Mouse (Mus musculus) liver, embryonic 15.5 days (tissue): ENCODE measurements around the gene Rtn1. TPM values are rescaled to one million over a fixed set of nuclear protein-coding genes. Genes with fewer than 3 reads are reported as not detected.

Experiments
- ATAC-seq: fragments of 200-750 bp; cut with Nextera tagmentation; 2 replicates; pipeline ENCODE4 v1.8.0; 2017; ENCODE audit warnings: moderate number of reproducible peaks, mild to moderate bottlenecking, moderate library complexity; ENCODE audit not compliant: insufficient read depth
- H3K27ac ChIP-seq: fragments of 300-500 bp; sonication (generic); replicated peaks from 2 replicates; pipeline ENCODE4 v1.5.1; 2015; ENCODE audit warnings: mild to moderate bottlenecking, inconsistent platforms
- H3K27me3 ChIP-seq: fragments of 300-500 bp; sonication (generic); 2 replicates; pipeline ENCODE4 v1.6.1; 2015; ENCODE audit warnings: mild to moderate bottlenecking, inconsistent platforms
- H3K36me3 ChIP-seq: fragments of 300-500 bp; sonication (generic); replicated peaks from 2 replicates; pipeline ENCODE4 v1.6.1; 2015; ENCODE audit warnings: moderate library complexity, mild to moderate bottlenecking, inconsistent platforms
- H3K4me1 ChIP-seq: fragments of 300-500 bp; sonication (generic); replicated peaks from 2 replicates; pipeline ENCODE4 v1.6.1; 2015; ENCODE audit warnings: inconsistent platforms
- H3K4me2 ChIP-seq: fragments of 300-500 bp; sonication (generic); 2 replicates; pipeline ENCODE4 v1.6.1; 2015; ENCODE audit warnings: moderate library complexity, mild to moderate bottlenecking, inconsistent platforms
- H3K4me3 ChIP-seq: fragments of 300-500 bp; sonication (generic); replicated peaks from 2 replicates; pipeline ENCODE4 v1.5.1; 2015; ENCODE audit warnings: mild to moderate bottlenecking, inconsistent platforms
- H3K9ac ChIP-seq: fragments of 300-500 bp; sonication (generic); 2 replicates; pipeline ENCODE4 v1.6.1; 2015; ENCODE audit warnings: moderate library complexity, mild to moderate bottlenecking, inconsistent platforms
- H3K9me3 ChIP-seq: fragments of 300-500 bp; sonication (generic); replicated peaks from 2 replicates; pipeline ENCODE4 v1.6.1; 2016; ENCODE audit warnings: inconsistent platforms
- WGBS: fragments of 180-500 bp; shearing (Covaris S2); methylation state at CpG from one replicate; pipeline ENCODE4 v1.1.7; 2015; ENCODE audit warnings: mixed read lengths; ENCODE audit not compliant: insufficient replicate concordance; 5-methylcytosine and 5-hydroxymethylcytosine counted together
- polyA plus RNA-seq: library from polyadenylated mRNA; unstranded; fragments of >200 nt; fragmentation: Nextera tagmentation; extraction: Ambion mirVana; gene quantifications from 2 replicates; pipeline ENCODE4 v1.2.1, GENCODE M21; 2015

Rtn1 gene
- polyA plus RNA-seq, result 2.0 TPM in 2 replicates

- H3K4me1 ChIP-seq, result peaks cover 7% of the 10 kb centered on the region; the same call in 1 of the 2 replicates
- WGBS, result 33% methylated on average over 6 of the region's 6 CpGs
- H3K4me3 ChIP-seq, result peak within 1 kb of the TSS; percentile 46
- peaks cover 35% of the 10 kb centered on the region for H3K27me3 ChIP-seq
- no peak within 1 kb of the TSS for H3K27ac ChIP-seq
- no peak within 1 kb of the TSS for H3K9ac ChIP-seq
- no peaks in the 10 kb centered on the region for H3K36me3 ChIP-seq
- ATAC-seq, result no peak
- peak within 1 kb of the TSS; percentile 59 for H3K4me2 ChIP-seq
- no peaks in the 10 kb centered on the region for H3K9me3 ChIP-seq
Observed at GRCm38 (mm10) chr12:72408954-72409353, at the start of gene Rtn1. Gene Rtn1, minus strand, starts transcription at chr12:72409054.

- 69% methylated on average over 17 of the region's 17 CpGs for WGBS
- Histone ChIP-seq H3K9ac (no peak overlapping the region), H3K4me1 (no peaks in the 10 kb centered on the region)
Observed at GRCm38 (mm10) chr12:72453941-72454340, 45.1 kb upstream of the Rtn1 start.

GRCm38 (mm10) chr12:72441839-72442576, 33.2 kb upstream of the Rtn1 start, which contains the start of gene Lrrc9:
Gene Lrrc9, plus strand, starts transcription at chr12:72441866.
- ATAC-seq, result peak; percentile 91
- H3K4me2 ChIP-seq, result peak within 1 kb of the TSS; percentile 65
- H3K27ac ChIP-seq, result no peak within 1 kb of the TSS
- H3K27me3 ChIP-seq, result no peaks in the 10 kb centered on the region
- H3K4me3 ChIP-seq, result peak within 1 kb of the TSS; percentile 36
- H3K36me3 ChIP-seq, result no peaks in the 10 kb centered on the region
- WGBS, result 1% methylated on average over 31 of the region's 31 CpGs
- no peaks in the 10 kb centered on the region for H3K4me1 ChIP-seq
- H3K9ac ChIP-seq, result no peak within 1 kb of the TSS
- no peaks in the 10 kb centered on the region for H3K9me3 ChIP-seq

More at GRCm38 (mm10) chr12:72453941-72454340, 45.1 kb upstream of the Rtn1 start:
- Histone ChIP-seq H3K9me3 (no peaks in the 10 kb centered on the region), H3K36me3 (no peaks in the 10 kb centered on the region), H3K27me3 (no peaks in the 10 kb centered on the region), H3K4me3 (no peak overlapping the region), H3K27ac (no peak overlapping the region), H3K4me2 (no peak overlapping the region)
- no peak for ATAC-seq

GRCm38 (mm10) chr12:72438961-72439480, 30.2 kb upstream of the Rtn1 start:
- H3K27me3 ChIP-seq, result no peaks in the 10 kb centered on the region
- no peak overlapping the region for H3K4me3 ChIP-seq
- WGBS, result 65% methylated on average over 6 of the region's 6 CpGs

GRCm38 (mm10) chr12:72437676-72438341, 29.0 kb upstream of the Rtn1 start:
- H3K4me1 ChIP-seq, result no peaks in the 10 kb centered on the region
- WGBS, result 63% methylated on average over 10 of the region's 10 CpGs
- no peak for ATAC-seq

More at GRCm38 (mm10) chr12:72438961-72439480, 30.2 kb upstream of the Rtn1 start:
- Histone ChIP-seq H3K36me3 (no peaks in the 10 kb centered on the region), H3K4me2 (no peak overlapping the region), H3K9me3 (no peaks in the 10 kb centered on the region), H3K4me1 (no peaks in the 10 kb centered on the region), H3K9ac (no peak overlapping the region), H3K27ac (no peak overlapping the region)
- ATAC-seq, result no peak

GRCm38 (mm10) chr12:72433241-72433865, 24.5 kb upstream of the Rtn1 start:
- H3K9ac ChIP-seq, result no peak overlapping the region
- H3K4me3 ChIP-seq, result no peak overlapping the region
- H3K27ac ChIP-seq, result no peak overlapping the region
- WGBS, result 52% methylated on average over 9 of the region's 9 CpGs
- H3K4me2 ChIP-seq, result no peak overlapping the region
- no peaks in the 10 kb centered on the region for H3K4me1 ChIP-seq
- no peaks in the 10 kb centered on the region for H3K36me3 ChIP-seq
- ATAC-seq, result no peak
- H3K9me3 ChIP-seq, result no peaks in the 10 kb centered on the region
- H3K27me3 ChIP-seq, result no peaks in the 10 kb centered on the region

More at GRCm38 (mm10) chr12:72437676-72438341, 29.0 kb upstream of the Rtn1 start:
- no peaks in the 10 kb centered on the region for H3K9me3 ChIP-seq
- H3K4me3 ChIP-seq, result no peak overlapping the region
- H3K4me2 ChIP-seq, result no peak overlapping the region
- H3K27ac ChIP-seq, result no peak overlapping the region
- no peaks in the 10 kb centered on the region for H3K36me3 ChIP-seq
- H3K9ac ChIP-seq, result no peak overlapping the region
- H3K27me3 ChIP-seq, result no peaks in the 10 kb centered on the region

GRCm38 (mm10) chr12:72432209-72432608, 23.4 kb upstream of the Rtn1 start:
- no peak overlapping the region for H3K4me2 ChIP-seq
- no peaks in the 10 kb centered on the region for H3K9me3 ChIP-seq
- H3K4me1 ChIP-seq, result no peaks in the 10 kb centered on the region
- H3K36me3 ChIP-seq, result no peaks in the 10 kb centered on the region
- ATAC-seq, result no peak
- no peak overlapping the region for H3K9ac ChIP-seq
- WGBS, result 57% methylated on average over 4 of the region's 4 CpGs
- no peak overlapping the region for H3K27ac ChIP-seq
- no peaks in the 10 kb centered on the region for H3K27me3 ChIP-seq
- H3K4me3 ChIP-seq, result no peak overlapping the region

- no peak overlapping the region for H3K9ac ChIP-seq
- no peak overlapping the region for H3K4me3 ChIP-seq
- no peak for ATAC-seq
- H3K27me3 ChIP-seq, result no peaks in the 10 kb centered on the region
- no peak overlapping the region for H3K4me2 ChIP-seq
- H3K27ac ChIP-seq, result no peak overlapping the region
- H3K4me1 ChIP-seq, result no peaks in the 10 kb centered on the region
- no peaks in the 10 kb centered on the region for H3K36me3 ChIP-seq
- WGBS, result 19% methylated on average over 11 of the region's 11 CpGs
- H3K9me3 ChIP-seq, result no peaks in the 10 kb centered on the region
Observed at GRCm38 (mm10) chr12:72427722-72428126, 18.9 kb upstream of the Rtn1 start.

- H3K4me3 ChIP-seq, result no peak overlapping the region
- no peaks in the 10 kb centered on the region for H3K4me1 ChIP-seq
- H3K27me3 ChIP-seq, result no peaks in the 10 kb centered on the region
- no peak overlapping the region for H3K9ac ChIP-seq
- no peaks in the 10 kb centered on the region for H3K36me3 ChIP-seq
- H3K27ac ChIP-seq, result no peak overlapping the region
- ATAC-seq, result no peak
- 32% methylated on average over 4 of the region's 4 CpGs for WGBS
- H3K4me2 ChIP-seq, result no peak overlapping the region
- H3K9me3 ChIP-seq, result no peaks in the 10 kb centered on the region
Observed at GRCm38 (mm10) chr12:72422681-72423080, 13.8 kb upstream of the Rtn1 start.

- H3K36me3 ChIP-seq, result no peaks in the 10 kb centered on the region
- ATAC-seq, result no peak
- no peak overlapping the region for H3K9ac ChIP-seq
- H3K4me3 ChIP-seq, result no peak overlapping the region
- no peaks in the 10 kb centered on the region for H3K9me3 ChIP-seq
- H3K4me1 ChIP-seq, result no peaks in the 10 kb centered on the region
- H3K27me3 ChIP-seq, result no peaks in the 10 kb centered on the region
- WGBS, result 24% methylated on average over 3 of the region's 3 CpGs
- H3K4me2 ChIP-seq, result no peak overlapping the region
- no peak overlapping the region for H3K27ac ChIP-seq
Observed at GRCm38 (mm10) chr12:72417762-72418161, 8.9 kb upstream of the Rtn1 start.
